Mouse (Mus musculus): Measurements from ENCODE around the gene Gm14226.

- no peak for TF ChIP-seq EP300 (IDR thresholded peaks at IDR 0.05; ENCODE audit: insufficient read depth, low read depth, low read length)
- TF ChIP-seq CTCF (IDR thresholded peaks at IDR 0.05), result no peak
- TF ChIP-seq POLR2A (IDR thresholded peaks at IDR 0.05; ENCODE audit: insufficient read depth, low read depth, low read length), result no peak
These were observed 39.3 kb downstream of the Gm14226 start for GRCm38 (mm10) chr2:155057361-155057760.

Data from heart, adult 2 months (tissue).